Mouse (Mus musculus) layer of hippocampus, adult 2 months (tissue): ENCODE measurements around the gene B3gnt3. TPM values are rescaled to one million over a fixed set of nuclear protein-coding genes. Genes with fewer than 3 reads are reported as not detected.
"Not testable (repeated sequence)": the region's sequence is repeated elsewhere in the genome, so short reads cannot be mapped to it uniquely, and the experiment has no call there.

Experiments used
- DNase-seq, 2 experiments: peaks; one replicate each; pipeline ENCODE4 v3.0.0; 2022; ENCODE audit warnings: low spot score in 2 of 2
- H3K27ac ChIP-seq: fragments of 200-600 bp; 2 replicates; pipeline ENCODE4 v1.8.1; 2022
- H3K4me3 ChIP-seq: fragments of 200-600 bp; 2 replicates; pipeline ENCODE4 v1.8.1; 2022; ENCODE audit warnings: mild to moderate bottlenecking
- CTCF ChIP-seq: fragments of 200-600 bp; conservative IDR thresholded peaks from 2 replicates; pipeline ENCODE4 v1.8.1; 2022; ENCODE audit warnings: antibody characterized with exemption, mild to moderate bottlenecking, moderate library complexity
- total RNA-seq, 2 experiments: library from RNA; stranded (reverse); gene quantifications; 2 replicates each; pipeline ENCODE4 v1.2.3; 2021

The B3gnt3 gene
- total RNA-seq, 2 experiments from 2014 or later = 0.72 to 0.81 TPM

DNA sequence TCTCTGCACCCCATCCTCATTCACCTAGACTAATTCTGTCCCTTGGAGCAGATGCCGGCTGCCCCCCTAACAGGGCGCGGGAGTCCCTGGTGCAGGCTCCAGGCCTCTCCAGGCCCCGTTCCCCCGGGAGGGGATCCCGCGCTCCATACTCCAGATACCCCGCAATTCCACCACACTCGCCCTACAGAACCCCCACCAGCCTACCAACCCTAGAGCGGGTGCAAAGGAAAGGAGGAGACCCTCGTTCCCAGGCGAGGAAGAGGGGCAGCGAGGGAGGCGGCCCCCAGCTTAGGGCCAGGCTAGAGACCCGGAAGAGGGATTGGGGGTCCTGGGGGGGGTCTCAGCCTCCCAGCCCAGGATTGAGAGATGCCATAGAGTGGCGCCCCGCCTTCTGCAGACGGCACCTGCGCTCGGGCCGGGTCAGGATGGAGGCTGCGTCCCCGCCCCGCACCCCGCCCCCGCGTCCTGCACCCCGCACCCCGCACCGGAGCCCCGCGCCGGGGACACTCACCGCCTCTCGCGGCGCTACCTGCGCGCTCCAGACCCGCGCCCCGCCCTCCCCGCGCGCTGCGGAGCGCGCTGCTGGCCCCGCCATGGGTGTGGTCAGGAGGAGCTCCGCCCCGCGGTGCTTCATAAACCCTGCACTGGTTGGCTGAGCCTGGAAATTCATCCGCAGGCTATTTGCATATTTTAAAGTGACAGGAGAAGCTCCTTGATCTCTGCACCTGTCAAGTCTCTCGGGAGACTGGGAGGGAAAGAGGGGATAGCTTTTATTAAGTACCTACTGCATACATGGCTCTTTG lies 23.7 kb upstream of the B3gnt3 start, which contains the start of gene Fcho1:
Gene Fcho1 (minus strand): TSS at position 595 of the 803 bp plus-strand sequence.
- peak within 1 kb of the TSS; percentile 87 for H3K4me3 ChIP-seq
- H3K27ac ChIP-seq = peak within 1 kb of the TSS; percentile 91
- DNase-seq = peak; percentile 84 to 88
- 0 out of 2 replicates have a peak, but pooled peaks have one; percentile 26 for TF ChIP-seq CTCF

DNA sequence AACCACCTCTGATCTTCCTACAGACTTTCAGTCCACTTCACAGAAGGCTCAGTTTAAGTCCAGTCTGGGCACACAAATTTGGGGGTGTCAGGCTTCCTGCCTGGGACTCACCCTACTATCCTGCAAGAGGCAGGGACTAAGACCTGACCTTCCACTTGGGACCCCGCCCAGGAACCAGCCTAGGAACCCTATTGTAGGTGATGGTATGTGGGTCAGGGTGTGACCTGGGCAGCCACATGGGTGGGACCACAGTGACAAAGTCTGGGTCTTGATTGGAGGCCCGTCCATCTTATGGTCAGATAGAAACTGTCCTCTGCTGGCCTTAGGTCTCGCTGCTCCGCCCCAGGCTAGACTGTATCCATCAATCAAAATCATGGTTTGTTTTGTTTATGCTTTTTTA lies 22.8 kb upstream of the B3gnt3 start:
- no peak for DNase-seq
- peak overlapping the region; percentile 91; the same call in 1 of the 2 replicates for H3K27ac ChIP-seq
- no peak for TF ChIP-seq CTCF
- peak overlapping the region; percentile 87 for H3K4me3 ChIP-seq

DNA sequence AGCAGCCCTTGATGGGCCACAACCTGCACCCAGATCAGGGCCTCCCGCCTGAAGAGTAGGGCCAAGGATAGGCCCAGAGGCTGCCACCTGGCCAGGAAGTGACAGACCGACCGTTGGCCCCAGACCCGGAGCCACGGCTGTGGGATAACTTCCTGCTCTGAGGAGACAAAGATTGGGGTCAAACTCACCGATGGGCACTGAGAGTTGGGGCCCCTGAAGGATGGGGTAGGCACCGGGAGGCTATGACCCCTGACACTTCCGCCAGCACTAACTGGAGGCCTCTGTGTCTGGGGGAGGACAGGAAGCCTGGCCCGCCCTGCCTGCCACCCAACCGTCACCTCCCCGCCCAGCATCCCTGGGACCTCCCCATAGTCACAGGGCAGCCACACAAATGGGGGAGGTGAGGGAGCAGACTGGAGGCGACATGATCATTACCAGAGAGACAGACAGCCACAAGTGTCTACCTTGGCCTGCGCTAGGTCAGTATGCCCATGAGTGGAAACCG lies 21.5 kb upstream of the B3gnt3 start:
- no peak for TF ChIP-seq CTCF
- Histone ChIP-seq H3K27ac (peak overlapping the region; percentile 23; the same call in 1 of the 2 replicates), H3K4me3 (no peak overlapping the region)
- DNase-seq = no peak

DNA sequence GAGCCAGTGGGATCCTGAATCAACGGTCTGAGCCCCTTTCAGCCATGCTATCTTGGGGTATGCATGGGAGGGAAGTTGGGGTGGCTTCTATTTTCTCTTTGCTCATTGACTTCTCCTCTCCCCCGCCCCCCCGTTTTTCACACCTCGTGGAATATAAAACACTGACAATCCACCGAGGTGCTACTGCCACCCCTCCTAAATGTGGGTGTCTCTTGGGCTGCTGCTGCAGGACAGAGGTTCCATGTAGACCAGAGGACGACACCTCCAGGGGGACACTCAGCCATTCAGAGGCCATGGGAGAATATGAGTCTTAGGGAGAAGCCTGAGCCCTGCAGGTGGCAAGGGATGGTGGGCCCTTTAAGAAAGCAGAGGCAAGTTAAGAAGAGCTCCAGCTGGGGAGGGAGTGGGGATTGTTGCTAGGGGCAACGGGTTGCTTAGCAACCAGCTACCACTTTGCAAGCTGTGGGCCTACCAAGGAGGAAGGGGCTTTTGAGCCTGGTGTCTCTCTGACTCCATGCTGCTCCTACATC lies 18.4 kb upstream of the B3gnt3 start:
- TF ChIP-seq CTCF = no peak
- DNase-seq = peak; percentile 64 to 81
- Histone ChIP-seq H3K27ac (peak overlapping the region; percentile 81), H3K4me3 (peak overlapping the region; percentile 11; the same call in 1 of the 2 replicates)

DNA sequence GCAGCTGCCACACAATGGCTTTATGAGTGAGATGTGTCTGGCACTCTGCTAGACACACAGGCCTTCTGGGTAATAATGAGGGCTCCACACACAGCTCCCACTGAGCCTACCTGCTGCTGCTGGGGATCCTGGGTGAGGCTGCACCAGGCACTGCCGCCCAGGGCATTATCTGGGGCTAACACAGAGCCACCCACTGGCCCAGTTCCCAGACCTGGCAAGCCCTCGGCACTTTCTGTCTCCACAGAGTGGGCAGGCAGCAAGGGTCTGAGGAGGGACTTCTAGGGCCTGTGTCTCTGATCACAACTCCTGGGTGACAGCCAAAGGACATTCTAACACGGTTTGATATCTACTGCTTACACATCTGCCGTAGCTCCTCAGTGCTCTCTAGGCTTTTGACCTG lies 17.6 kb upstream of the B3gnt3 start:
- no peak for TF ChIP-seq CTCF
- Histone ChIP-seq H3K4me3 (no peak overlapping the region), H3K27ac (peak overlapping the region; percentile 81)
- DNase-seq = peak in 1 of 2 experiments; percentile 61

DNA sequence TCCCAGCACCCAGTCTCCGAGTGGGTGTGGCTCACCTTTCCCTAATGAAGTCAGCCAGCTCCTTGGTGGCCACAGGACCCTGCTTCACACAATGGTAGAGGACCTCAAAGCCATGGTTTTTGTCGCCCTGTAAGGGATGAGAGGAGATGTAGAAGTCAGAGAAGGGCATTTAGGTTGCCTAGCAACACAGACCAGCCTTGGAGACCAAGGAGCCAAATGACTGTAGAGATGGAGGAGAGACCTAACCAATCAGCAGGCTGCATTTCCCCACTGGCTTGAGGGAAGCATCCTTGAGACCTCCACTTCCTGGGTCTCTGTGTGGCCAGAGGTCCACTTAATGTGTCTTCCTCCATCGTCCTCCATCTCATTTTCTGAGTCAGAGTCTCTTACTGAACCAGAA lies 16.7 kb upstream of the B3gnt3 start:
- no peak for TF ChIP-seq CTCF
- H3K27ac ChIP-seq = peak overlapping the region; percentile 81
- H3K4me3 ChIP-seq = no peak overlapping the region
- DNase-seq = no peak

DNA sequence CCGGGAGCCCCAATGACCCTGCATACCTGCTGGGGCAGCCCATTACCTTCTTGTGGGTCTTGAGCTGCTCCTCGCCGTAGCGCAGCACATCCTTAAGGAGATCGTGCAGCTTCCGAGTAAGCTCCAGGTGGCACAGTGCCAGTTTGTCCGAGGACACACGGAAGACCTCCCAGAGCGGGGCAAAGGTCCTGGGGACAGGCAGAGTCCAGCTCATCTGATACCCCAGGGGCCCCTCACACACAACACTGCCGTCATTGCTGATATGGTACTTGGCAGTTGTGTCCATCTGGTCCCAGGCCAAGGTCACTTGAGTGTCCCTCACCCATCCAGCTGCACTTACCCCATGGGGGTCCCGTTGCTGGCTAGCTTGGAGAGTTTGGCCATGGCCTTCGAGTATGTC lies 15.5 kb upstream of the B3gnt3 start:
- DNase-seq = no peak
- Histone ChIP-seq H3K4me3 (no peak overlapping the region), H3K27ac (no peak overlapping the region)
- TF ChIP-seq CTCF = no peak

DNA sequence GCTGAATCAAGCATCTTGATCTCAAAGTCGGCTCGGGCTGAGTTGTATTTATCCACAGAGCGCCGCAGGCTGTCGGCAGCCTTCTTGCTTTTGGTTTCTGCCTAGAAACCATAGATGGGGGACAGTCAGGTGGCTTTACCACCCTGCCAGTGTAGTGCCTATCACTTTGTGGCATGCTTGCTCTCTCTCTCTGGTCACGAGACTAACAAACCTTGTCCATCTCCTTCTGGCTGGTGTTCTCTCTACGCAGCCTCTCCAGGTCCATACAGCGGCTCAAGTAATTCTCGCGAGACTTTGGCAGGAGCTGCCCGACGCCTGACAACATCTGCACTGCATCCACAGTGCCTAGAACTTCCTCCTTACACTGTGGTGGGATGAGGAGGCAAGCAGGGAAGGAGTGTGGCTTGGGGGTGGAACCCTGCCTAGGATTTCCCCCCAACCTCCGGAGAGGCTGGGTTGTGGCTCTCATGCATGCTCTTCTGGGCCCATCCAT lies 15.0 kb upstream of the B3gnt3 start:
- Histone ChIP-seq H3K4me3 (no peak overlapping the region), H3K27ac (no peak overlapping the region)
- no peak for DNase-seq
- TF ChIP-seq CTCF = no peak

DNA sequence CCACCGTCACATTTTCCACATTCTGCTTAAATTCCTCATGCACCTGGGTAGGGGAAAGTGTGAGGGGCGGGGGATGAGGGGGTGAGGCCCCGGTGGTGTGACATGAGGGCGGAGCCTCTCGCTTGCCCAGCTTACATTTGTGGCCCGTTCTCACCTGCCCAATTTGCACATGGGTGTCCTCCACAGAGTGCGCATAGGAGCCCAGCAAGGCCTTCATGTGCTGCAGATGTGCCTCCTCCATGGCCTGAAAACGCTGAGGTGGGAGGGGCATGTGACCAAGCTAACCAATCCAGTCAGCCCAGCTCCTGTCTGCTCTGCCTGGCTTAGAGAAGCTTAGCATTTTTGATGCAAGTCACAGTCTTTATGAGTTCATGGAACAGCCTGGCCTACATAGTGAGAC lies 13.9 kb upstream of the B3gnt3 start:
- Histone ChIP-seq H3K4me3 (no peak overlapping the region), H3K27ac (no peak overlapping the region)
- TF ChIP-seq CTCF = no peak
- DNase-seq = no peak

DNA sequence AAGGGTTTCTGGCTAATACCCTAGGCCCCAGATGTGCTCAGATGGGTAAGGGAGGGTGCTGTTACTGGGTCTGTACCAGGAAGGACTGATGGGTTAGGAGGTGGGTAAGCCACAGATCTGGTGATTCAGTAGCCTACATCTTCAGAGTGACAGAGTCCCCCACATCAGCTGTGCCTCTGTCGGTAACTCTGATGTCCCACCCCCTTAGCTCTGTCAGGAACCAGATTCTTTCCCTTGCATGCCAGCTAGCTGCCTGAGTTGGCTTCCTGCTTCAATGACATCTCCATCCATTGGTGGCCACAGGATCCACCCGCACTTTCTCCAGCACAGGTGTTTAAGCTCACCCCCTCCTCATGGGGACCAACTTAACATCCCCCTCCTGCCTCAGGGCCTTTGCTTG lies 10.0 kb upstream of the B3gnt3 start:
- DNase-seq = no peak
- TF ChIP-seq CTCF = no peak
- peak overlapping the region; percentile 60 for H3K27ac ChIP-seq

DNA sequence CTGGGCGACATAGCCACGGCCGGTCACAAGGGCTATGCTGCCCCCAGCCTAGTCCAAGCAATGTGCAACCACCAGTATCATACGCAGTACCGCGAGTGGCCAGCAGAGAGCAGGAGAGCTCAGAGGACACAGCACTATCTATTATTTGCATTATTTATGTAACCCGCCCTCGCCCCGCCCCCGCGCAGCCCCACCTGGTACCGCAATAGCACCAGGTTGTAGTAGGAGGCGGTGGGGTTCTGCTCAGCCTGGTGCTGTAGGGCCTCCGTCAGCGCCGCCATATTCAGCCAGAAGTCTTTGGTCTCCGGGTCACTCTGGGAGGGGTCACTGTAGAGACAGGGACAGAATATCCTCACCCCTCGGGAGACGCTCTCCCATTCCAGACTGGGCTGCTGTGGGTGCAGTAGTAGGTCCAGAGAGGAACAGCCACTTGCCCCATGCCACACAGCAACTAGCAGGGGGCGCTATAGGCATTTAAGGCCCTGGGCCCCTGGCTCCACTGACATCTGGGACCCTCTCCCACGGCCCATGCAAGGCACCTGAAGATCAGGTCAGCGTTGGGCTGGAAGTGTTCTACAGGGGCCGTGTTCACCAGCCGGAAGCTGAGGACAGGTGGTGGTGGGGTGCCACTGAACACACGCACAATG lies 8.3 kb upstream of the B3gnt3 start:
- Histone ChIP-seq H3K27ac (peak overlapping the region; percentile 60), H3K4me3 (peak overlapping the region; percentile 6; the same call in 1 of the 2 replicates)
- DNase-seq = peak; percentile 79 to 91
- peak; percentile 92 for TF ChIP-seq CTCF

More for the DNA sequence above, 10.0 kb upstream of the B3gnt3 start:
- H3K4me3 ChIP-seq = no peak overlapping the region

DNA sequence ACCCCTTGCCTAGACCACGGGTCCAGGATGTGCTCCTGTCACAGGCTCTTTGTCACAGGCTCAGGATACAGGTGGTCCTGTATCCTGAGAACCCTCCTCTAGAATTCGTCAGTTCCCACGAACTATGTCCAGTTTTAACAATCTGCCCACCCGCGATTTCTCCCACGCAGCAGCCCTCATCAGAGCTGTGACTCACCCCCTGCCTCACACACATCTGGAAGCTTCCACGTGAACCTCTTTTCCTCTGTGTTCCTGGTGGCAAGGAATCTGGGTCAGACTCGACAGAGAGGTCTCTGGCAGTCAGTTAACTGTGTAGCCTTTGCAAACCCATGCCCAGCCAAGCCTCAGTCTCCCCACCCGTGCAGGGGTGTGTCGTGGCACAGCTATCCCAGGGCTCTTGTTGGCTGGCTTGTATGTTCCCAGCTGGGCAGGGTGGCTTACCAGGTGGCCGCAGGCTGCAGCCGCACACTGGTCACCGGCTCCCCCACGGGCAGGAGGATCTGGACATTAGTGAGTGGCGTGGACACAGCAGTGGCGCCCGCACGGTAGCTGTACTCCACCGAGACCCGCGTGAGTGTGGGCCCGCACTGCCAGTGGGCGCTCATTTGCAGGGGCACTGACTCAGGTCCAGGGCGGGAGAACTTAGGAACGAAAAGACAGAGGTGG lies 7.7 kb upstream of the B3gnt3 start:
- no peak for DNase-seq
- Histone ChIP-seq H3K27ac (peak overlapping the region; percentile 60; the same call in 1 of the 2 replicates), H3K4me3 (no peak overlapping the region)
- TF ChIP-seq CTCF = no peak

DNA sequence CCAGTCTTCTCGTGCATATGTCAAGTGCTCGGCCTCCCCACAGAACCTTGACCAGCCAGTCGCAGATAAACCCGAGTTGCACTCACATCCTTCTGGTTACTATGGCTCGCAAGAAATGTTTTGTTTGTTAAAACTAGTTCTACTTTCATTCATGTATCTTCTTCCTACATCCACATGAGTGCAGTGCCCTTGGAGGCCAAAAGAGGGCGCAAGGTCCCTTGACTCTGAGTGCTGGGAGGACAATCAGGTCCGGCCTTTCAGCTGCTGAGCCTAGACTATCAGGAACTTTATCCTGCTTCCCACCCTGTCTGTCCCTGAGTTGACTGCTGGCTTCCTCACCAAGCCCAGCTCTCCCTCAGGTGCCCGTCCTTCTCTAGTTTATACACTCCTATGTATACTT lies 6.3 kb upstream of the B3gnt3 start:
- TF ChIP-seq CTCF = peak; percentile 83
- DNase-seq = peak in 1 of 2 experiments; percentile 60

DNA sequence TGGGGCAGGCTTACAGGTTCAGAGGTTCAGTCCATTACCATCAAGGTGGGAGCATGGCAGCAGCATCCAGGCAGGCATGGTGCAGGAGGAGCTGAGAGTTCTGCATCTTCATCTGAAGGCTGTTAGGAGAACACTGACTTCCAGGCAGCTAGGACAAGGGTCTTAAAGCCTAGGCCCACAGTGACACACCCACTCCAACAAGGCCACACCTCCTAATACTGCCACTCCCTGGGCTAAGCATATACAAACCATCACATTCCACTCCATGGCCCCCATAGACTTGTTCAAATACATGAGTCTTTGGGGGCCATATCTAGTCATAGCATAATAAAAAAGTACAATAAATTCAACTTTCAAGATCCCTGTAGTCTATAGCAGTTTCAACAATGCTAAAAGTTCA lies 1.8 kb upstream of the B3gnt3 start:
- not testable (repeated sequence) for H3K4me3 ChIP-seq, H3K27ac ChIP-seq, DNase-seq

More for the DNA sequence above, 6.3 kb upstream of the B3gnt3 start:
- H3K27ac ChIP-seq = no peak overlapping the region
- no peak overlapping the region for H3K4me3 ChIP-seq
